Mouse (Mus musculus): ENCODE measurements around the gene Rnf123.
A peak's percentile ranks its signal among the peaks of the same experiment; 100 is the strongest.

- TF ChIP-seq CTCF (IDR thresholded peaks at IDR 0.05; ENCODE audit: low read depth) (peak; percentile 33; the same call in 1 of the 2 replicates), EP300 (IDR thresholded peaks at IDR 0.05; ENCODE audit: low read depth) (no peak; the same call in 1 of the 2 replicates)
These were observed 11.2 kb upstream of the Rnf123 start, which contains the start of gene Apeh for GRCm38 (mm10) chr9:108094184-108094941.

All from liver, postnatal 0 days (tissue).